Mouse (Mus musculus) myocyte (in vitro differentiated cells): Measurements from ENCODE around the gene Tgm2.

Experiments used
- MAX ChIP-seq: IDR thresholded peaks from one replicate; pipeline ENCODE4 v1.6.1; 2011; ENCODE audit warnings: low read depth, mild to moderate bottlenecking, control low read depth
- MYOG ChIP-seq, 3 experiments: IDR thresholded peaks; one replicate each; pipeline ENCODE4 v1.6.1; 2011; ENCODE audit warnings: control low read depth in 2 of 3, low read depth in 2 of 3, mild to moderate bottlenecking in 2 of 3; ENCODE audit not compliant: insufficient read length in 2 of 3, control insufficient read depth in 1 of 3, insufficient read depth in 1 of 3
- POLR2A ChIP-seq: IDR thresholded peaks from one replicate; pipeline ENCODE4 v1.6.1; 2011; ENCODE audit warnings: low read depth, mild to moderate bottlenecking, control low read depth, moderate library complexity; ENCODE audit not compliant: insufficient read length
- POLR2AphosphoS2 ChIP-seq: IDR thresholded peaks from one replicate; pipeline ENCODE4 v1.6.1; 2011; ENCODE audit warnings: low read depth, control low read depth; ENCODE audit not compliant: insufficient read length
- SRF ChIP-seq: IDR thresholded peaks from one replicate; pipeline ENCODE4 v1.6.1; 2011; ENCODE audit warnings: low read depth; ENCODE audit not compliant: control insufficient read depth, insufficient read length
- TCF12 ChIP-seq: IDR thresholded peaks from one replicate; pipeline ENCODE4 v1.6.1; 2011; ENCODE audit warnings: mild to moderate bottlenecking, control low read depth; ENCODE audit not compliant: poor library complexity, insufficient read depth, severe bottlenecking
- USF1 ChIP-seq: IDR thresholded peaks from one replicate; pipeline ENCODE4 v1.6.1; 2011; ENCODE audit warnings: low read depth, mild to moderate bottlenecking, control low read depth, moderate library complexity

DNA sequence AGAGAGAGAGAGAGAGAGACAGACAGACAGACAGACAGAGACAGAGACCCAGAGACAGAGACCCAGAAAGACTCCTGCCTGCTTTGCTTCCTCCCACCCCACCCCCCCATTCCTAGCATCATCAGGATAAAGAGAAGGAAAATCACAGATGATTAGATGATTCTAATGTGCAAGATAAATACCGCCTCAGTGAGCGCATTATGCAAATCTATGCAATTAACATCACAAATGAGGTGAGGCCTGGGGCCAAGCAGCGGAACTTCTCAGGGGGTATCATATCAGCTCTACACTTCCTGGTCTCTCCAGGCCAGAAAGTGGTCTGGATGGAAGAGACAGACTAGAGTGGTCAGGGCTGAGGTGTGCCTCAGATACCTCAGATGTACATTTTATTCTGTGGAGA lies 31.3 kb upstream of the Tgm2 start:
- TF ChIP-seq MYOG (IDR thresholded peaks at IDR 0.05; ENCODE audit: control insufficient read depth in 1 of 3, insufficient read depth in 1 of 3, insufficient read length in 2 of 3, low read depth in 2 of 3): no peak
- no peak for TF ChIP-seq TCF12
- no peak for TF ChIP-seq MAX
- TF ChIP-seq USF1: no peak
- no peak for TF ChIP-seq POLR2A
- no peak for TF ChIP-seq POLR2AphosphoS2
- TF ChIP-seq SRF: no peak
